Mouse (Mus musculus) cerebellum, adult 18-20 months (tissue): ENCODE data around the gene 9230112D13Rik.
A peak's percentile ranks its signal among the peaks of the same experiment; 100 is the strongest.

Experiments used
- DNase-seq, 2 experiments: peaks; one replicate each; pipeline ENCODE4 v3.0.0; 2021

9230112D13Rik gene

DNA sequence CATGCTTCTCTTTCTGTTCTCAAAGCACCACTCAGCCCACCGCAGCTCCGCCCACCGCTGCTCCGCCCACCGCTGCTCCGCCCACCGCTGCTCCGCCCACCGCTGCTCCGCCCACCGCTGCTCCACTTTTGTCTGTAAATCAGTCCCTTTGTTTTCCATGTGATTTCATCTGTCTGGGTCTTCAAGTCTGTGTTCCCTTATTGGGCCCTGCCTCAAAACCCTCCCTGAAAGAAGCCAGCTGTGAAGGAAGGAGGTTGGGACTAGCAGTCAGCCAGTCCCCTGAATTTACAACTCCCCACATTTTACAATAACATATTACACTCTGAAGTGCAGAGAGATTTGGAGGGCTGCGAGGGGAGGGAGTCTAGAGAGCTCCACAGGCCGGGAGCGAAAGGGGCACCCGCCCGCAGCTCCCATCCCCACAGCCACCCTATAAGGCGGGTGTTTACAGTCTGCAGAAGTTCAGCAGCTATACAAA lies 18.1 kb upstream of the 9230112D13Rik start:
- no peak for DNase-seq

- DNase-seq: no peak
These were observed 13.3 kb upstream of the 9230112D13Rik start for GRCm38 (mm10) chr14:34535883-34536282.

DNA sequence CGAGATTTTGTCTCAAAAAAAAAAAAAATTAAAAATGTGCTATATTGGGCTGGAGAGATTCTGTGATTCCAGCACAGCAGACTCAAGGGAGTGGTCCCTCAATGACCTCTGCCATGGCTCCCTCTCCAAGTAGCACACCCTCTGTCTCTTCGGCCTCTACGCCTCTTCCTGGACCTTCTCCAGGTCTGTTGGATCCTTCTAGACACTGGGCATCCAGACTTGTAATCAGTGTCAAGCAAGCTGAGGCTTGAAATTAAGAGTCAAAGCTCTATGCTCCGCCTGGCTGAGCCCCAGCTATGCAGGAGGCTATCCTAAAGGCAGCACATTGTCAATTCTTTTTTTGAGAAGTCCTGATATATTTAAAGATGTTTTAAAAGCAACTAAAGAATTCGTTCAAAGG lies 10.9 kb upstream of the 9230112D13Rik start:
- DNase-seq: no peak

GRCm38 (mm10) chr14:34532536-34532935 lies 9.9 kb upstream of the 9230112D13Rik start:
- no peak for DNase-seq

DNA sequence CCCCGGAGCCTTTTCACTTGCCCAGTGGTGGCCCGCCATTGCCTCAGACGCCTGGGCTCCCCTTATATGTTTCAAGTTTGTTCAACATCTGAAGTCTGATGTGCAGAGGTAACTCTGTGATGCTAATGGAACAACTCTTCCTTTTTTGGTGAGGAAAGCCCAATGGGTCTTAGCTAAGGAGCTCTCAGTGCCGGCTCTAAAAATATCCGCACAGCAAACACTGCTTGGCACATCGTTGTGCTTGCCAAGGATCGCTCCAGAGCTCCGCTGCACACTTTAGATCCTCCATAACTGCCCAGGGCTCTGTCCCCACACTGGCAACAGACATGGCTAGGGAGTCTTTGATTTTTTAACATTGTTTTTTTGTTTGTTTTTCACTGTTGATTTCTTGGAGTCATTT lies 6.2 kb upstream of the 9230112D13Rik start:
- DNase-seq: no peak

GRCm38 (mm10) chr14:34517959-34518544 lies 4.5 kb downstream of the 9230112D13Rik start:
- no peak for DNase-seq

GRCm38 (mm10) chr14:34516960-34517577 lies 5.5 kb downstream of the 9230112D13Rik start:
- no peak for DNase-seq

DNA sequence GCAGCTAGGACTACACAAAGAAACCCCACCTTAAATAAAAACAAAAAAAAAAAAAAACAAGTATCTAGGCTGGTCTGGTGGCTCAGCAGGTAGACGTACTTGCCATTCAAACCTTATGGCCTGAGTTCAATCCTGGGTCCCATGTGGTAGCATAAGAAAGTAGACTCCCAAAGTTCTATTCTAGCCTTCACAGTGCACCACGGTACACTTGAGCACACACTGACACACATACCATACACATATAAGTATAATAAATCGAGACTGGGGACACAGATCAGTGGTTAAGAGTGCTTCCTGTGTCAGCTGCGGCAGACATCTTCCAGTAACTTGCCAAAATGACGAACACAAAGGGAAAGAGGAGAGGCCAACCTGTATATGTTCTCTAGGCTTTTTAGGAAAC lies 6.7 kb downstream of the 9230112D13Rik start:
- no peak for DNase-seq

- DNase-seq: no peak
These were observed 8.5 kb downstream of the 9230112D13Rik start for GRCm38 (mm10) chr14:34514120-34514519.

GRCm38 (mm10) chr14:34512602-34513001 lies 10.0 kb downstream of the 9230112D13Rik start:
- no peak for DNase-seq

GRCm38 (mm10) chr14:34511901-34512300 lies 10.7 kb downstream of the 9230112D13Rik start:
- DNase-seq: no peak

DNA sequence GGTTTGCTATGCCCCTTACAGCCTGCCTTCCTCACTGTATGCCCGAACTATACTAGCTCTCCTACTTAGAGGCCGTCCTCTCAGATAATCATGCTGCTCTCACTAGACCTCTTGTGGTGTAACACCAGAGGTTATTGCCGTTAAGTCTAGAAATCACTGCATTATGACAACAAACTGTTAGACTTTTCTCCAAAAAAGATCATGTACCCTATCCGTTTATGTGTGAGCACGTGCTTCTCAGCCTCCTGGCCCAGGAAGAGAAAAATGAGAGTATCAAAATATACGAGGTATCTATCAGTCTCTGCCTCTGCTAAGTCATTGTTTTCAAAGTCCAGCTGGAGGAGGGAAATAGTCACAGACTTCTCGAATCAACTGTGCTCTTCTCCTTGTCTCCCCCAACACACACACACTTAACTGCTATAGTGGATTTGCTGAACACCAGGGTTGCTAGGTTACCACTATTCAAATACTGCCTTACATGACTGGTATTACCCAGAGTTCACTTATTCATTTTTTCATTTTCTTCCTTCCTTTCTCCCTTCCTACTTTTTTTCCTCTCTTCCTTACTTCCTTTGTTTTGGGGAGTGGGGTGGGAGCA lies 13.7 kb downstream of the 9230112D13Rik start:
- DNase-seq: no peak

GRCm38 (mm10) chr14:34508187-34508840 lies 14.3 kb downstream of the 9230112D13Rik start:
- no peak for DNase-seq

DNA sequence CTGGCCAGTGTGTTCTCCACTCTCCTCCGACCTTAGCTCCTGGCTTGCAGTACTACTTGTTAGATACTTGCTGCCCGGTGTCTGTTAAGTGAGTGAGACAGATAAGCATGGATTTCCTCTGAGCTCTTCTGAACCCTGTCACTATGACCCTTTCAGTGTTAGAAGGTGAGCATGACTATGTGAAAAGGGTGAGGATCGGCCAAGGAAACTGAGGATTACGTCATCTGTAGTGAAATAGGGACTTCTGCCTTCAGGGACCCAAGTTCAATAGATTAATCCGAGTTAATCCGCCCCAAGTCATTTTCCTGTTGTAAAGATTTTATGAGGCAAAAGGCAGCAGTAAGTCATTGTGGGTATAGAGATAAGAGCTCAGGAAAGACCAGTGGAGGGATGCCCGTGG lies 17.3 kb downstream of the 9230112D13Rik start:
- DNase-seq: no peak

DNA sequence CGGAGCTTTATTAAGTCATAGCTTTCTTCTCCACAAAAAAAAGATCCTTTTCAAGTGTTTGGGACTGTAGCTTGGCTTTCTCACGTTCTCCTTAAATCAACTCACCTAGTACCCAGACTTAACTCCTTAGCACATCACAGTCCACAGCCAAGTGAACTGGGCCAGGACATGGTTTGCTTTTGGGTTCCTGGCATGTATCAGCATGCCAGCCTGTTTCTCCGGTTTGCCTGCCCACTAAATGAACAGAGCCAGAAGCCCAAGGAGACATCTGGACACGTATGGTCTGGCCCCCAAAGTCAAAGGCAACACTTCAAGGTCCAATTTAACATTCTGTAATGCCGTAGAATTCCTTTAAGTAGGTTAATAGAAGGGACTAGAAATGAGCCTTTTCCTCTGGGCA lies 18.2 kb downstream of the 9230112D13Rik start:
- DNase-seq: no peak

GRCm38 (mm10) chr14:34503759-34504158 lies 18.8 kb downstream of the 9230112D13Rik start:
- DNase-seq: no peak

- DNase-seq: no peak
These were observed 19.3 kb downstream of the 9230112D13Rik start, which contains the start of gene Bmpr1a for GRCm38 (mm10) chr14:34503325-34503647. Gene Bmpr1a, minus strand, starts transcription at chr14:34503341.

DNA sequence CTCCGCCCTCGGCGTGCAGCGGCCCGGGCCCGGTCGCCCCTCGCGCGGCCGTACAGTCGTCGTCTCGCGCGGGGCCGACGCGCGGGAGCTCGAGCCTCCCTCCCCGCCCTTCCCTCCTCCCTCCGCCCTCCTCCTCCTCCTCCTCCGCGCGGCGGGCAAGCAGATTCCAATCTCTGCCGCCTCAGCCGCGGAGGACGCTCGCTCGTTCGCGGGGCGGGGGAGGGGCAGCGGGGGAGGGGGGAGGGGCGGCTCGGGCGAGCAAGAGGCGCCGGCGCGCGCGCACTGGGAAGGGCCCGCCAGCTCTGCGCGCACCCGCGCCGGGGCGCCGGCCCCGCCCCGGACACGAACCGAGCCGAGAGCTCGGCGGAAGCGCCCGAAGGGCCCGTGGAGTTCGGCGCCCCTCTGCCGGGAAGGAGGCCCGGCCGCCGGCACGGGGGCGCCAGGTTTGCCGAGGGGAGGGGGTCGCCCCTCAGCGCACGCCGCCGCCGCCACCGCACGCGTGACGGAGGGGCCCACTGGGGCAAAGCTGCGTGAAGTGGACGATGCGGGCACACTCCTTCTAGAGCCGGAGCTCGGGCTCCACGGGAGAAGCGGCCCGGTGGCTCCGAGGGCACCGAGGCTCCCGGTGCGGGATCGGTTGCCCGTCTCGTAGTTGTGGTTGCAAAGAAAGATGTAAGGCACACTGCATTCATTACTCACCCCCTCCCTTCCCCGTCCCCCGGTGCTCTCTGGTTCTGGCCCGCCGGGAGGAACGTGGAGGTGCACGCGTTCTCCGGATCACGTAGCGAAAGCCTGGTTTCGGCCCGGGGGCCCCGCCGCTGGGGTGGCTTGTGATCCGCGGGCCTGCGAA lies 19.9 kb downstream of the 9230112D13Rik start:
- peak; percentile 82 to 96 for DNase-seq

DNA sequence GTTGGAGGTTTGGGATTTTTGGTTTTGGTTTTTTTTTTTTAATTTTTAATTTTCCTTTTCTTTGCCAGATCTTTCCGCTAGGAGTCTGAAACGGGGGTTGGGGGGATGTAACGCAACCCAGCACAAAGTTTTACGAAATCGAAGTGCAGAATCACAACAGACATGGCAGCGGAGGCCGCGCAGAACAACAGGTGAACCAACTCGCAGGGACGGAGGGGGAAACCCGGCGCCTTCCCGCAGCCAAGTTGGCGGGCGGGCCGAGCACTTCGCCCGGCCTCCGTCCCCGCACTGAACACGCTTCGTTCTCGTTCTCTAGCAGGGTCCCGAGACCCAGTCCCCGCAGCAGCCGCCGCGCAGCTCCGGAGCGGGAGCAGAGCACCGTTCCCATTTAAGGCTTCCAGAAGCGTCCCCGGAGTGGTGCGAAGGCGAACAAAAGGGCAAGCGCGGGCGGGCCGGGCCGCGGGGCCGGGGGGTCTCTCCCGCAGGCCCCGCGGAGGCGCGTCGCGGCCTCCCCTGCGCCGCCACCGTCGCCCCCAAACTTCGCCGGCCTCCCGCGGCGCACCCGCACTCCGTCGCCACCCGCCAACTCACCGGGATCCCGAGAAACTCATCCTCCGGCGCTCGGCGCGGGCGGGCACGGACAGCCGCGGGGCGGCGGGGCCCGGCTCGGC lies 20.7 kb downstream of the 9230112D13Rik start:
- DNase-seq: peak; percentile 49 to 69

DNA sequence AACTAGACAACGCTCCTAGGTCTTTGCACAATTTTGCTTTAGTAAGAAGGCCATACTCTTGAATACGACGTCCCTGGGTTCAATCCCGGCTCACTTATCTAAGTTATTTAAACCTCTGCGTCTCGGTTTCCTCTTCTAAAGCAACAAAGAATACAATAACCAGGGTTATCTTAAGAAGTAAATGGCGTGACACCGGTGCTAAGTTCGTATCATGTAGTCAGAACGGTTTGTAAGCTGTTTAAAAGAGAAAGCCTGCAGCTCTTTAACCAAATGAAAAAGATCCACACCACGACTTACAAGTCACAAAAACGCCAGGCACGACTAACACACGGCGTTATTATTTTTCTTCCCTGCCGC lies 21.2 kb downstream of the 9230112D13Rik start:
- DNase-seq: no peak

DNA sequence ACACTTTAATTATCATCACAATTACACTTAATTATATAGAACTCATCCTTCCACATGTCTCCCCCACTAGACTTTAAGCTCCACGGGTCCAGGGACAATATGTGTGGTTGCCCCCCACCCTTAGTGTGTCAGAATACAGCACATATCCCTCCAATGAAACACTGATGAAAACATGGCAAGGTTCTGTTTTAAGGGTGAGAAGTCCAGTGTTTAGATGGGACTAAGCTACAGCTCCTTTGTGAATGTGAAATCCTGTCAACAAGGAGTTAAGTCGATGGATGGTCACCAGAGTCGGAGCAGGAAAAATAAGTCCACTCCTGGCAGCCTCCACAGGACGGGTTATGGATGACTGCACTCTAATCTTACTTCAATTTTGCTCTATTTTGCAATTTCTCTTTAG lies 22.3 kb downstream of the 9230112D13Rik start:
- DNase-seq: no peak

- no peak for DNase-seq
These were observed 22.9 kb downstream of the 9230112D13Rik start for GRCm38 (mm10) chr14:34499664-34500063.
